Mouse (Mus musculus) cortical plate, adult 2 months (tissue): ENCODE results near the gene Sectm1b.

ENCODE experiments used
- CTCF ChIP-seq: fragments of 200-500 bp; IDR thresholded peaks from 2 replicates; pipeline ENCODE4 v1.5.1; 2011; ENCODE audit warnings: mild to moderate bottlenecking, control low read depth, low read length; ENCODE audit not compliant: insufficient read depth; ENCODE audit errors: extremely low read depth
- POLR2A ChIP-seq: fragments of 200-500 bp; IDR thresholded peaks from 2 replicates; pipeline ENCODE4 v1.6.1; 2011; ENCODE audit warnings: mild to moderate bottlenecking, low read length, control low read depth; ENCODE audit not compliant: insufficient read depth; ENCODE audit errors: extremely low read depth

- no peak for TF ChIP-seq CTCF
- no peak for TF ChIP-seq POLR2A
These were observed 3.9 kb downstream of the Sectm1b start for GRCm38 (mm10) chr11:121059471-121059870.
